Mouse (Mus musculus) thymus, postnatal 10 days (tissue): ENCODE measurements around the gene Eif4g1.

Source experiments
- DNase-seq, 2 experiments: peaks; one replicate each; pipeline ENCODE4 v3.0.0; 2021; ENCODE audit warnings: low spot score in 2 of 2

Gene Eif4g1

GRCm38 (mm10) chr16:20672965-20673705 lies 5.0 kb downstream of the Eif4g1 start:
- peak; percentile 43 to 56 for DNase-seq

- DNase-seq = peak; percentile 12 to 25
These were observed 5.7 kb downstream of the Eif4g1 start for GRCm38 (mm10) chr16:20673706-20674303.

- no peak for DNase-seq
These were observed 7.1 kb downstream of the Eif4g1 start for GRCm38 (mm10) chr16:20675213-20675612.

- DNase-seq = no peak
These were observed 8.6 kb downstream of the Eif4g1 start for GRCm38 (mm10) chr16:20676702-20677101.

- no peak for DNase-seq
These were observed 9.3 kb downstream of the Eif4g1 start for GRCm38 (mm10) chr16:20677380-20677779.

GRCm38 (mm10) chr16:20677974-20678675 lies 10.0 kb downstream of the Eif4g1 start:
- no peak for DNase-seq

- DNase-seq = no peak
These were observed 22.7 kb downstream of the Eif4g1 start for GRCm38 (mm10) chr16:20690774-20691173.

- no peak for DNase-seq
These were observed 23.5 kb downstream of the Eif4g1 start for GRCm38 (mm10) chr16:20691617-20692016.

GRCm38 (mm10) chr16:20692241-20692965 lies 24.3 kb downstream of the Eif4g1 start:
- DNase-seq = no peak

GRCm38 (mm10) chr16:20693111-20693701 lies 25.1 kb downstream of the Eif4g1 start, which contains the start of gene Fam131a:
Gene Fam131a (plus strand): TSS chr16:20693241.
- DNase-seq = peak; percentile 57 to 68

GRCm38 (mm10) chr16:20694781-20695180 lies 26.7 kb downstream of the Eif4g1 start:
- no peak for DNase-seq

GRCm38 (mm10) chr16:20695622-20696323 lies 27.7 kb downstream of the Eif4g1 start:
- no peak for DNase-seq

GRCm38 (mm10) chr16:20699266-20699665 lies 31.2 kb downstream of the Eif4g1 start:
- DNase-seq = no peak

- DNase-seq = no peak
These were observed 31.9 kb downstream of the Eif4g1 start for GRCm38 (mm10) chr16:20700036-20700435.

GRCm38 (mm10) chr16:20701316-20701715 lies 33.2 kb downstream of the Eif4g1 start:
- DNase-seq = no peak

GRCm38 (mm10) chr16:20701729-20702521 lies 33.8 kb downstream of the Eif4g1 start:
- no peak for DNase-seq

- DNase-seq = peak in 1 of 2 experiments; percentile 50
These were observed 34.4 kb downstream of the Eif4g1 start for GRCm38 (mm10) chr16:20702522-20702893.

- no peak for DNase-seq
These were observed 35.0 kb downstream of the Eif4g1 start for GRCm38 (mm10) chr16:20703071-20703470.

- DNase-seq = no peak
These were observed 35.7 kb downstream of the Eif4g1 start for GRCm38 (mm10) chr16:20703699-20704400.

- DNase-seq = no peak
These were observed 37.7 kb downstream of the Eif4g1 start for GRCm38 (mm10) chr16:20705786-20706185.
